9 mouse cellular contexts compared by ENCODE assay signal in the genomic region with DNA sequence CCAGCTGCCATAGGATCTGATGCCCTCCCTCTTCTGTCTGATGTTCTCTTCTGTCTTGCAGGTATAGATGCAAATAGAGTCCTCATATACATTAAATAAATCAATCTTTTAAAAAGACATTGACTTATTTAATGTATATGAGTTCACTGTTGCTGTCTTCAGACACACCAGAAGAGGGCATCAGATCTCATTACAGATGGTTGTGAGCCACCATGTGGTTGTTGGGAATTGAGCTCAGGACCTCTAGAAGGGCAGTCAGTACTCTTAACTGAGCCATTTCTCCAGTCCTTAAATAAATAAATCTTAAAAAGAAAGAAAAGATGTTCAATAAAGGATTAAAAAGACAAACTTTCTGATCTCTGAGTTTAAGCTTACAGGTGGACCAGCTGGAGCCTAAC. TPM values are rescaled to one million over a fixed set of nuclear protein-coding genes. Genes with fewer than 3 reads are reported as not detected.
A peak's percentile ranks its signal among the peaks of the same experiment; 100 is the strongest.
DNase-seq lines count a peak whose midpoint lies in the region; ATAC-seq and TF ChIP-seq lines count a peak whose summit lies in the region.
"Had no signal": no experiment of that assay in that cellular context is flagged by ENCODE, and none has a peak within 500 bp of the region (broad histone marks: within the 10 kb centered on the region; RNA-seq: fewer than 3 reads in every experiment).

No protein-coding gene starts in this region.

- no peak for TF ChIP-seq EP300 in MEL (IDR thresholded peaks at IDR 0.05; ENCODE audit: low read depth in 1 of 2, low read length in 2 of 2)

- TF ChIP-seq POLR2A in MEL (IDR thresholded peaks at IDR 0.05; ENCODE audit: control insufficient read depth in 1 of 2, insufficient read depth in 1 of 2, low read depth in 1 of 2, low read length in 2 of 2, poor library complexity in 1 of 2): no peak

- H3K36me3 ChIP-seq in heart, embryonic 15.5 days: peaks cover 53% of the 10 kb centered on the region
- peaks cover 5 to 20% of the 10 kb centered on the region in 2 experiments; a peak in 3 of 4 replicates for H3K36me3 ChIP-seq in MEL (ENCODE audit: control insufficient read depth in 1 of 2, insufficient read depth in 2 of 2, low read length in 2 of 2)
- H3K36me3 ChIP-seq in hindbrain, embryonic 14.5 days (replicated peaks; ENCODE audit: control insufficient read depth, insufficient read depth): peaks cover 72% of the 10 kb centered on the region
- peaks cover 67% of the 10 kb centered on the region for H3K36me3 ChIP-seq in midbrain, embryonic 13.5 days

- DNase-seq in heart, postnatal 14 days: no peak
- no peak for DNase-seq in MEL (ENCODE audit: low read depth, low spot score)
- no peak for DNase-seq in hindbrain, embryonic 14.5 days (ENCODE audit: low spot score)
- DNase-seq in embryo, embryonic 9.5 days (ENCODE audit: extremely low spot score): no peak
- DNase-seq in cerebellum, postnatal 10 days: no peak
- no peak for DNase-seq in cerebellum, postnatal 14 days
- DNase-seq: lung, postnatal 14 days had no signal

- H3K9me3 ChIP-seq in heart, embryonic 15.5 days (replicated peaks): no peaks in the 10 kb centered on the region
- no peaks in the 10 kb centered on the region for H3K9me3 ChIP-seq in MEL (replicated peaks; ENCODE audit: insufficient read depth, low read length)
- H3K9me3 ChIP-seq in hindbrain, embryonic 14.5 days (ENCODE audit: control insufficient read depth, low read length): no peaks in the 10 kb centered on the region
- H3K9me3 ChIP-seq in midbrain, embryonic 13.5 days: no peaks in the 10 kb centered on the region

- H3K4me3 ChIP-seq in heart, embryonic 15.5 days: peak overlapping the region; percentile 70
- peak overlapping the region; percentile 70 to 76 for H3K4me3 ChIP-seq in MEL (ENCODE audit: control insufficient read depth in 1 of 2, insufficient read depth in 1 of 2, low read depth in 2 of 2, low read length in 2 of 2)
- peak overlapping the region; percentile 78 for H3K4me3 ChIP-seq in hindbrain, embryonic 14.5 days (replicated peaks; ENCODE audit: low read length)
- peak overlapping the region; percentile 95 for H3K4me3 ChIP-seq in midbrain, embryonic 13.5 days (replicated peaks)

- TF ChIP-seq CTCF in MEL (IDR thresholded peaks at IDR 0.05 in 2 of 3, conservative IDR thresholded peaks at IDR 0.05 in 1 of 3; ENCODE audit: control insufficient read depth in 1 of 3, insufficient read depth in 1 of 3, low read depth in 2 of 3, low read length in 3 of 3, poor library complexity in 1 of 3, severe bottlenecking in 1 of 3): peak; percentile 7 to 57 (median 32); a peak in 4 of 6 replicates

- no peaks in the 10 kb centered on the region for H3K27me3 ChIP-seq in heart, embryonic 15.5 days
- H3K27me3 ChIP-seq in MEL (ENCODE audit: control insufficient read depth in 1 of 2, insufficient read depth in 2 of 2, low read length in 2 of 2): no peaks in the 10 kb centered on the region
- H3K27me3 ChIP-seq in hindbrain, embryonic 14.5 days (ENCODE audit: control insufficient read depth, insufficient read depth, low read length): no peaks in the 10 kb centered on the region
- no peaks in the 10 kb centered on the region for H3K27me3 ChIP-seq in midbrain, embryonic 13.5 days

- peak overlapping the region; percentile 93 for H3K4me2 ChIP-seq in heart, embryonic 15.5 days
- peak overlapping the region; percentile 78 for H3K4me2 ChIP-seq in hindbrain, embryonic 14.5 days (replicated peaks)
- peak overlapping the region; percentile 89 for H3K4me2 ChIP-seq in midbrain, embryonic 13.5 days (replicated peaks)

- H3K79me2 ChIP-seq in MEL (ENCODE audit: control insufficient read depth, insufficient read depth, low read length, poor library complexity): peaks cover 58% of the 10 kb centered on the region

- peak overlapping the region; percentile 75 for H3K9ac ChIP-seq in heart, embryonic 15.5 days
- H3K9ac ChIP-seq in MEL (ENCODE audit: control insufficient read depth, low read depth, low read length, poor library complexity, severe bottlenecking): peak overlapping the region; percentile 87
- peak overlapping the region; percentile 84 for H3K9ac ChIP-seq in hindbrain, embryonic 14.5 days
- peak overlapping the region; percentile 91 for H3K9ac ChIP-seq in midbrain, embryonic 13.5 days (replicated peaks)

- intact Hi-C loops in heart, postnatal 14 days (cut with DNase I): loop anchor here (5.0 to 10.0 kb wide), 2 partner anchors 118 to 465 kb away; a partner anchor contains a TSS

- TF ChIP-seq RAD21 in MEL (IDR thresholded peaks at IDR 0.05; ENCODE audit: low read depth, low read length): no peak

- peaks cover 31% of the 10 kb centered on the region for H3K4me1 ChIP-seq in heart, embryonic 15.5 days (replicated peaks)
- H3K4me1 ChIP-seq in MEL (ENCODE audit: control insufficient read depth in 1 of 2, insufficient read depth in 2 of 2, low read length in 2 of 2): peaks cover 2 to 11% of the 10 kb centered on the region in 2 experiments; a peak in 3 of 4 replicates
- H3K4me1 ChIP-seq in hindbrain, embryonic 14.5 days (replicated peaks; ENCODE audit: control insufficient read depth, insufficient read depth, low read length): peaks cover 31% of the 10 kb centered on the region
- H3K4me1 ChIP-seq in midbrain, embryonic 13.5 days (replicated peaks): peaks cover 42% of the 10 kb centered on the region

- H3K27ac ChIP-seq in heart, embryonic 15.5 days: peak overlapping the region; percentile 85
- peak overlapping the region; percentile 65 for H3K27ac ChIP-seq in MEL (ENCODE audit: control insufficient read depth, low read depth, low read length)
- no peak overlapping the region for H3K27ac ChIP-seq in hindbrain, embryonic 14.5 days
- peak overlapping the region; percentile 94; the same call in 1 of the 2 replicates for H3K27ac ChIP-seq in midbrain, embryonic 13.5 days

- ATAC-seq in heart, embryonic 15.5 days (replicated peaks; ENCODE audit: insufficient number of reproducible peaks, insufficient read depth, low FRiP score, low read depth): no peak
- ATAC-seq in hindbrain, embryonic 14.5 days (ENCODE audit: low FRiP score): no peak
- no peak for ATAC-seq in midbrain, embryonic 13.5 days

TF ChIP-seq in MEL, 35 proteins besides CTCF, POLR2A, EP300 and RAD21 (continues in another document):
- TF ChIP-seq TAL1 (IDR thresholded peaks at IDR 0.05; ENCODE audit: low read length) (no peak), CHD1 (IDR thresholded peaks at IDR 0.05; ENCODE audit: low read depth, low read length) (no peak), MEF2A (IDR thresholded peaks at IDR 0.05; ENCODE audit: extremely low read depth, insufficient replicate concordance, low read depth, low read length, poor library complexity, severe bottlenecking) (no peak), MXI1 (IDR thresholded peaks at IDR 0.05; ENCODE audit: low read depth, low read length) (peak; percentile 55; the same call in 1 of the 2 replicates), UBTF (IDR thresholded peaks at IDR 0.05; ENCODE audit: borderline replicate concordance, insufficient read depth, low read depth, low read length) (no peak), MYC (IDR thresholded peaks at IDR 0.05; ENCODE audit: low read depth, low read length) (peak; percentile 89)

RNA-seq across cellular contexts. Expression of a gene that starts 1.1 kb away (rescaled TPM):
- 35.2 and 43.8 TPM in 2 replicates for polyA plus RNA-seq in heart, embryonic 15.5 days (2015; fragmentation: Nextera tagmentation; extraction: Ambion mirVana)
- total RNA-seq in heart, postnatal 14 days (2021): 10 to 100 TPM; 24.4 to 26.5 TPM
- total RNA-seq in MEL (2012; rRNA removed): 64.6 and 90.1 TPM in 2 replicates
- 10 to 100 TPM in 1 of 2 experiments, not detected in 1; 79.0 TPM for polyA plus RNA-seq in MEL (2012; ENCODE audit: insufficient read depth in 1 of 2, insufficient read length in 2 of 2, low read depth in 1 of 2, low replicate concordance in 2 of 2, missing spikeins in 1 of 2)
- polyA plus RNA-seq in hindbrain, embryonic 14.5 days (2014; fragmentation: Nextera tagmentation; extraction: Ambion mirVana): 113 TPM in 2 replicates
- polyA plus RNA-seq in midbrain, embryonic 13.5 days (2015; fragmentation: Nextera tagmentation; extraction: Ambion mirVana): 160 and 164 TPM in 2 replicates

RNA-seq across cellular contexts. Expression of a gene that starts 1.2 kb away (rescaled TPM):
- polyA plus RNA-seq in heart, embryonic 15.5 days (2015; fragmentation: Nextera tagmentation; extraction: Ambion mirVana): 314 and 345 TPM in 2 replicates
- total RNA-seq in heart, postnatal 14 days (2021): 100 to 1,000 TPM; 272 to 313 TPM
- 3,335 and 3,552 TPM in 2 replicates for total RNA-seq in MEL (2012; rRNA removed)
- 1,000 to 10,000 TPM in 1 of 2 experiments, not detected in 1; 1,526 TPM for polyA plus RNA-seq in MEL (2012; ENCODE audit: insufficient read depth in 1 of 2, insufficient read length in 2 of 2, low read depth in 1 of 2, low replicate concordance in 2 of 2, missing spikeins in 1 of 2)
- polyA plus RNA-seq in hindbrain, embryonic 14.5 days (2014; fragmentation: Nextera tagmentation; extraction: Ambion mirVana): 439 and 494 TPM in 2 replicates
- 532 and 549 TPM in 2 replicates for polyA plus RNA-seq in midbrain, embryonic 13.5 days (2015; fragmentation: Nextera tagmentation; extraction: Ambion mirVana)

RNA-seq across cellular contexts. Expression of a gene that starts 6.7 kb away (rescaled TPM):
- polyA plus RNA-seq in heart, embryonic 15.5 days (2015; fragmentation: Nextera tagmentation; extraction: Ambion mirVana): 13.5 and 15.9 TPM in 2 replicates
- total RNA-seq in heart, postnatal 14 days (2021): 10 to 100 TPM; 11.3 to 12.3 TPM
- 52.2 and 65.9 TPM in 2 replicates for total RNA-seq in MEL (2012; rRNA removed)
- 10 to 100 TPM in 1 of 2 experiments, not detected in 1; 61.8 TPM for polyA plus RNA-seq in MEL (2012; ENCODE audit: insufficient read depth in 1 of 2, insufficient read length in 2 of 2, low read depth in 1 of 2, low replicate concordance in 2 of 2, missing spikeins in 1 of 2)
- polyA plus RNA-seq in hindbrain, embryonic 14.5 days (2014; fragmentation: Nextera tagmentation; extraction: Ambion mirVana): 15.1 and 15.9 TPM in 2 replicates
- polyA plus RNA-seq in midbrain, embryonic 13.5 days (2015; fragmentation: Nextera tagmentation; extraction: Ambion mirVana): 31.0 and 33.9 TPM in 2 replicates

RNA-seq across cellular contexts. Expression of a gene that starts 6.8 kb away (rescaled TPM):
- polyA plus RNA-seq in heart, embryonic 15.5 days (2015; fragmentation: Nextera tagmentation; extraction: Ambion mirVana): 28.9 and 31.6 TPM in 2 replicates
- total RNA-seq in heart, postnatal 14 days (2021): 10 to 100 TPM; 14.3 to 15.0 TPM
- total RNA-seq in MEL (2012; rRNA removed): 41.0 and 63.1 TPM in 2 replicates
- 10 to 100 TPM in 1 of 2 experiments, not detected in 1; 84.8 TPM for polyA plus RNA-seq in MEL (2012; ENCODE audit: insufficient read depth in 1 of 2, insufficient read length in 2 of 2, low read depth in 1 of 2, low replicate concordance in 2 of 2, missing spikeins in 1 of 2)
- 44.1 and 45.2 TPM in 2 replicates for polyA plus RNA-seq in hindbrain, embryonic 14.5 days (2014; fragmentation: Nextera tagmentation; extraction: Ambion mirVana)
- 59.3 and 60.6 TPM in 2 replicates for polyA plus RNA-seq in midbrain, embryonic 13.5 days (2015; fragmentation: Nextera tagmentation; extraction: Ambion mirVana)

RNA-seq across cellular contexts. Expression of a gene that starts 6.9 kb away (rescaled TPM):
- polyA plus RNA-seq in heart, embryonic 15.5 days (2015; fragmentation: Nextera tagmentation; extraction: Ambion mirVana): 44.6 and 45.3 TPM in 2 replicates
- 10 to 100 TPM; 44.3 to 45.3 TPM for total RNA-seq in heart, postnatal 14 days (2021)
- 52.1 and 56.5 TPM in 2 replicates for total RNA-seq in MEL (2012; rRNA removed)
- 10 to 100 TPM in 1 of 2 experiments, not detected in 1; 74.8 TPM for polyA plus RNA-seq in MEL (2012; ENCODE audit: insufficient read depth in 1 of 2, insufficient read length in 2 of 2, low read depth in 1 of 2, low replicate concordance in 2 of 2, missing spikeins in 1 of 2)
- polyA plus RNA-seq in hindbrain, embryonic 14.5 days (2014; fragmentation: Nextera tagmentation; extraction: Ambion mirVana): 80.3 and 86.9 TPM in 2 replicates
- 76.5 and 84.1 TPM in 2 replicates for polyA plus RNA-seq in midbrain, embryonic 13.5 days (2015; fragmentation: Nextera tagmentation; extraction: Ambion mirVana)
